Mouse (Mus musculus): Measurements from ENCODE around the gene Fto. TPM values are rescaled to one million over a fixed set of nuclear protein-coding genes. Genes with fewer than 3 reads are reported as not detected.

Gene Fto
- polyA plus RNA-seq, 2 experiments: 10.0 to 15.6 TPM

DNA sequence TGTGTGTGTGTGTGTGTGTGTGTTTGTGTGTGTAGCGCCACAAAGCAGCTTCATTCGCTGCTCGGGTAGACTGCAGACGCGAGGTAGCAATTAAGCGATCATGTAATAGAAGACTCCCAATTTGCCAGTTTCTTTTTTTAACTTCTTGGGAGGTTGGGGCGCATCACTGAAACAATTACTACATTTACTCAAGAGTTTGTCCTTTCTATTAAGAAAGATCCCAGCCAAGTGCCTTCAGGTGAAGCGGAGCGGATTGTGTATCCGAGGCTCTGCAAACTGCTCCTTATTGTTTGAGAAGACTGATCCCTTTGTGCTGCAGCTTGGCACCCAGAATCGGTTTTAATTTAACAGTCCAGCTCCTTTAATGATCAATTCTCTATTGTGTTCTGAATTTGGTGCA, 70.5 kb downstream of the Fto start:
- no peak for DNase-seq (ENCODE audit: low read depth in 3 of 3, low spot score in 3 of 3)
- no peak for ATAC-seq (ENCODE audit: insufficient read depth)
- no peak for TF ChIP-seq CTCF (IDR thresholded peaks at IDR 0.05; ENCODE audit: low read depth)
- no peak for TF ChIP-seq EP300 (IDR thresholded peaks at IDR 0.05; ENCODE audit: low read depth)
- Histone ChIP-seq H3K9me3 (ENCODE audit: control insufficient read depth, low read length) (no peaks in the 10 kb centered on the region), H3K4me2 (ENCODE audit: low read depth) (no peak overlapping the region), H3K36me3 (replicated peaks; ENCODE audit: control insufficient read depth, insufficient read depth, low read depth) (no peaks in the 10 kb centered on the region), H3K27ac (no peak overlapping the region), H3K27me3 (ENCODE audit: control insufficient read depth, insufficient read depth, low read length) (no peaks in the 10 kb centered on the region), H3K4me3 (ENCODE audit: insufficient read depth in 1 of 2, low read depth in 2 of 2, low read length in 2 of 2) (no peak overlapping the region), H3K4me1 (replicated peaks; ENCODE audit: control insufficient read depth in 2 of 2, insufficient read depth in 2 of 2, low read length in 1 of 2) (peaks cover 2 to 21% of the 10 kb centered on the region in 2 experiments; a peak in 3 of 4 replicates), H3K9ac (replicated peaks) (no peak overlapping the region)
- 81% methylated on average over 11 of the region's 11 CpGs for WGBS (ENCODE audit: insufficient replicate concordance)

DNA sequence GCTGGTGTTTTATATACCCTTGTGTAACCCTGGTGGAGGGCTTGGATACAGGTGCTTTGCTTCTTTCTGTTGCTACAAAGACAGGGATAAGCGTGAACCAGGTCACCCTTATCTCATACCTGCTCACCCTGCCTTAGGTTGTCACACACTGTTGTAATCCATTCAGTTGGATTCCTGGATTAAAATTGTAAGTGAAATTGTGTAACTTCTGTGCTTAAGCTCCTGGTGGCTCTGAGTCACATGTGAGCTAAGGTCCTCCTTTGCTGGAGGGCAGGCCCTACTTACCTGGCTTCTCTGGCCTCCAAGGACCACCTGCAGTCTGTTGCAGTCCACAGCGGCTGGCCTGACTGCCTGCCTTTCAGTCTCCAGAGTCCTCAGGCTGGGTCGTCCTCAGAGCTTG, 71.1 kb downstream of the Fto start:
- ATAC-seq (ENCODE audit: insufficient read depth): no peak
- Histone ChIP-seq H3K4me1 (replicated peaks; ENCODE audit: control insufficient read depth in 2 of 2, insufficient read depth in 2 of 2, low read length in 1 of 2) (peaks cover 2 to 22% of the 10 kb centered on the region in 2 experiments; a peak in 3 of 4 replicates), H3K9me3 (ENCODE audit: control insufficient read depth, low read length) (no peaks in the 10 kb centered on the region), H3K4me3 (ENCODE audit: insufficient read depth in 1 of 2, low read depth in 2 of 2, low read length in 2 of 2) (no peak overlapping the region), H3K4me2 (ENCODE audit: low read depth) (no peak overlapping the region), H3K27ac (no peak overlapping the region), H3K9ac (replicated peaks) (no peak overlapping the region), H3K27me3 (ENCODE audit: control insufficient read depth, insufficient read depth, low read length) (no peaks in the 10 kb centered on the region), H3K36me3 (replicated peaks; ENCODE audit: control insufficient read depth, insufficient read depth, low read depth) (no peaks in the 10 kb centered on the region)
- TF ChIP-seq CTCF (IDR thresholded peaks at IDR 0.05; ENCODE audit: low read depth) (no peak), EP300 (IDR thresholded peaks at IDR 0.05; ENCODE audit: low read depth) (no peak)
- WGBS (ENCODE audit: insufficient replicate concordance): 71% methylated on average over 3 of the region's 3 CpGs
- DNase-seq (ENCODE audit: low read depth in 3 of 3, low spot score in 3 of 3): no peak

DNA sequence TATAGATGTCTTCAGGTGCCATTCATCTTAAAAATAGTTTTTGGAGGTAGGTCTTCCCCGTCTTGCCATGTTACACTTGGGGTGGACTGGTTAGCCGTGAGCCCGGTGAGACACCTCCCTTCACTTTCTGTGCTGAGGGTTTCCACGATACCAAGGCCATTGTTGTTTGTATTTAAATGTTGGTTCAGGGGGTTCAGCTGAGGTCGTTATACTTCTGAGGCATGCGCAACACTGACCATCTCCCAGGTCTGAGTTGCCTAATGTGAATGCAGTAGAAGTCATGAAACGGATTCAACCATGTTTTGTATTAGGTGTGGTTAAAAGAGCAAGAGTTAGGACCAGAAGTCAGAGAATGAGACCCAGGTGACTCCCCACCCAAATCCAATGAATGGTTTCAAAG, 72.5 kb downstream of the Fto start:
- peaks cover 1 to 26% of the 10 kb centered on the region in 2 experiments; a peak in 3 of 4 replicates for H3K4me1 ChIP-seq (replicated peaks; ENCODE audit: control insufficient read depth in 2 of 2, insufficient read depth in 2 of 2, low read length in 1 of 2)
- H3K9ac ChIP-seq (replicated peaks): no peak overlapping the region
- H3K4me2 ChIP-seq (ENCODE audit: low read depth): no peak overlapping the region
- TF ChIP-seq CTCF (IDR thresholded peaks at IDR 0.05; ENCODE audit: low read depth) (no peak), EP300 (IDR thresholded peaks at IDR 0.05; ENCODE audit: low read depth) (no peak)
- H3K27me3 ChIP-seq (ENCODE audit: control insufficient read depth, insufficient read depth, low read length): no peaks in the 10 kb centered on the region
- H3K4me3 ChIP-seq (ENCODE audit: insufficient read depth in 1 of 2, low read depth in 2 of 2, low read length in 2 of 2): no peak overlapping the region
- no peak for DNase-seq (ENCODE audit: low read depth in 3 of 3, low spot score in 3 of 3)
- no peak for ATAC-seq (ENCODE audit: insufficient read depth)
- WGBS (ENCODE audit: insufficient replicate concordance): 61% methylated on average over 7 of the region's 7 CpGs
- no peaks in the 10 kb centered on the region for H3K36me3 ChIP-seq (replicated peaks; ENCODE audit: control insufficient read depth, insufficient read depth, low read depth)
- no peak overlapping the region for H3K27ac ChIP-seq
- no peaks in the 10 kb centered on the region for H3K9me3 ChIP-seq (ENCODE audit: control insufficient read depth, low read length)

DNA sequence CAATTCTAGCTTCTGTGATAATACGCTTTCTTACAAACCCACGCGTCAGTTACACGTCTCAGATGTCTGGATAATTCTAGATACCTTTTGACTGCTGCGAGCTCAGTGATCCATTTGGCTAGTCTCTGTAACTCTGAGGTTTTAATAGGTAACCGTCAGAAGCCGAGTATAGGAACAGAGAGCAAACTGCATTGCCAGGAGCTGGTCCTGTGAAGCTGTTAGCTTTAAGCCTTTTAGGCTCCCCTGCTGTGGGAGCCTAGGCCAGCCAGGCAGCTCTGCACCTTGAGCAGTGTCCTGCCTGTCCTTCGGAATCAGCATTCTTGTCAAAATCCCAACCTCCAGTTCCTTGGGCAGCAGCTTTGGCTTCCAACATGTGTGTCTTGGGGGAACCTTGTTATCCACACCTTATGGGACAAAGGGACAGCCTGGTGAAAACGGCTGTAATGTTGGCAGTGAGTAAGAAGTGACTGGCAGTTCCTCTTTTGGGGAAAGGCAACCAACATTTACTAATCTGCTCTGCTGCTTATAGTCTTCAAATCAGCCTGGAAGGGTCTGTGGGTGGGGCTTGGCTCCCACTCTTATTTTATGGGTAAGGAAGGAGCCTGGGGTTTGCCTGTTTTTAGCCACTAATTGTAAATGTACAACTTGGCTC, 77.2 kb downstream of the Fto start:
- 55% methylated on average over 9 of the region's 9 CpGs for WGBS (ENCODE audit: insufficient replicate concordance)
- DNase-seq (ENCODE audit: low read depth in 3 of 3, low spot score in 3 of 3): no peak
- Histone ChIP-seq H3K9me3 (ENCODE audit: control insufficient read depth, low read length) (no peaks in the 10 kb centered on the region), H3K36me3 (replicated peaks; ENCODE audit: control insufficient read depth, insufficient read depth, low read depth) (no peaks in the 10 kb centered on the region), H3K27ac (no peak overlapping the region), H3K4me2 (ENCODE audit: low read depth) (no peak overlapping the region), H3K4me1 (replicated peaks; ENCODE audit: control insufficient read depth in 2 of 2, insufficient read depth in 2 of 2, low read length in 1 of 2) (peaks cover 0 to 13% of the 10 kb centered on the region in 2 experiments; a peak in 2 of 4 replicates), H3K9ac (replicated peaks) (no peak overlapping the region), H3K27me3 (ENCODE audit: control insufficient read depth, insufficient read depth, low read length) (no peaks in the 10 kb centered on the region), H3K4me3 (ENCODE audit: insufficient read depth in 1 of 2, low read depth in 2 of 2, low read length in 2 of 2) (no peak overlapping the region)
- TF ChIP-seq CTCF (IDR thresholded peaks at IDR 0.05; ENCODE audit: low read depth): no peak
- TF ChIP-seq EP300 (IDR thresholded peaks at IDR 0.05; ENCODE audit: low read depth): no peak
- ATAC-seq (ENCODE audit: insufficient read depth): no peak

DNA sequence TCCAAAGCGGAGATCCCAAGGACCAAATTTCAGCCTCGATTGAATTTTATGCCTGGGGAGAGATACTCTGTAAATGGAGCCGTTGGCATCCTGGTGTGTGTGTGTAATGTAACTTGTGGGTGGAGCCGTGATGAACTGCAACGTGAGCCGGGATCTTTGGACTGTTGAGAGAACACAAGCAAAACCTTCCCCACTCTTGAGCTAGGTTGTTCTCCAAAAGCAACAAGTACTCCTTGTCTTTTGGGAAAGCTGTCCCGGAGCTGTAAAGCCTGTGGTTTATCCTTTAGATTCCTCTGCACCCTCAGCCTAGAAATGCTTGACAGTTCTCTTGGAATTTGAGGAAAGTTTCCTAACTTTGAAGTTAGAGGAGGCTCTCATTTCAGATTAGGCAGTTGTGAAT, 78.9 kb downstream of the Fto start:
- no peaks in the 10 kb centered on the region for H3K36me3 ChIP-seq (replicated peaks; ENCODE audit: control insufficient read depth, insufficient read depth, low read depth)
- no peak overlapping the region for H3K27ac ChIP-seq
- ATAC-seq (ENCODE audit: insufficient read depth) (no peak), DNase-seq (ENCODE audit: low read depth in 3 of 3, low spot score in 3 of 3) (no peak)
- peaks cover 0 to 12% of the 10 kb centered on the region in 2 experiments; a peak in 2 of 4 replicates for H3K4me1 ChIP-seq (replicated peaks; ENCODE audit: control insufficient read depth in 2 of 2, insufficient read depth in 2 of 2, low read length in 1 of 2)
- H3K4me3 ChIP-seq (ENCODE audit: insufficient read depth in 1 of 2, low read depth in 2 of 2, low read length in 2 of 2): no peak overlapping the region
- H3K9me3 ChIP-seq (ENCODE audit: control insufficient read depth, low read length): no peaks in the 10 kb centered on the region
- 63% methylated on average over 7 of the region's 7 CpGs for WGBS (ENCODE audit: insufficient replicate concordance)
- H3K27me3 ChIP-seq (ENCODE audit: control insufficient read depth, insufficient read depth, low read length): no peaks in the 10 kb centered on the region
- H3K9ac ChIP-seq (replicated peaks): no peak overlapping the region
- no peak overlapping the region for H3K4me2 ChIP-seq (ENCODE audit: low read depth)
- TF ChIP-seq EP300 (IDR thresholded peaks at IDR 0.05; ENCODE audit: low read depth): no peak
- TF ChIP-seq CTCF (IDR thresholded peaks at IDR 0.05; ENCODE audit: low read depth): no peak

All from liver, embryonic 14.5 days (tissue).